14 mouse cellular contexts compared by ENCODE assay signal in genomic region chr19:42006568-42006967, GRCm38 (mm10). TPM values are rescaled to one million over a fixed set of nuclear protein-coding genes. Genes with fewer than 3 reads are reported as not detected.
"Had no signal": no experiment of that assay in that cellular context is flagged by ENCODE, and none has a peak within 500 bp of the region (broad histone marks: within the 10 kb centered on the region; RNA-seq: fewer than 3 reads in every experiment).

No protein-coding gene starts in this region.

- H3K4me3 ChIP-seq: limb, embryonic 15.5 days; liver, embryonic 12.5 days; midbrain, embryonic 13.5 days; neural tube, embryonic 15.5 days had no signal

- ATAC-seq: liver, embryonic 12.5 days; midbrain, embryonic 13.5 days had no signal

- H3K9me3 ChIP-seq: limb, embryonic 15.5 days; liver, embryonic 12.5 days; midbrain, embryonic 13.5 days; neural tube, embryonic 15.5 days had no signal

- DNase-seq: kidney, adult 2 months; kidney, postnatal 14 days; lung, embryonic 14.5 days; right cerebral cortex, adult 18-20 months; thymus, postnatal 14 days had no signal

- H3K27me3 ChIP-seq: limb, embryonic 15.5 days; liver, embryonic 12.5 days; midbrain, embryonic 13.5 days; neural tube, embryonic 15.5 days had no signal

- H3K36me3 ChIP-seq: limb, embryonic 15.5 days; liver, embryonic 12.5 days; midbrain, embryonic 13.5 days; neural tube, embryonic 15.5 days had no signal

- H3K9ac ChIP-seq: limb, embryonic 15.5 days; liver, embryonic 12.5 days; lung, embryonic 14.5 days; midbrain, embryonic 13.5 days; neural tube, embryonic 15.5 days had no signal

- H3K4me1 ChIP-seq: midbrain, embryonic 13.5 days had no signal

- H3K4me2 ChIP-seq: limb, embryonic 15.5 days; liver, embryonic 12.5 days; lung, embryonic 14.5 days; midbrain, embryonic 13.5 days; neural tube, embryonic 15.5 days had no signal

- H3K27ac ChIP-seq: limb, embryonic 15.5 days; midbrain, embryonic 13.5 days; neural tube, embryonic 15.5 days; stomach, postnatal 0 days had no signal

RNA-seq across cellular contexts. Expression of gene Ankrd2, which starts 29.2 kb away (rescaled TPM):
- total RNA-seq: left cerebral cortex, postnatal 36 days; megakaryocyte progenitor cell, adult 5-6 weeks had no signal

RNA-seq across cellular contexts. Expression of gene 4933411K16Rik, which starts 45.5 kb away (rescaled TPM):
- total RNA-seq: megakaryocyte progenitor cell, adult 5-6 weeks; midbrain, postnatal 0 days had no signal
- polyA plus RNA-seq: limb, embryonic 15.5 days; lung, embryonic 14.5 days; midbrain, embryonic 13.5 days; midbrain, postnatal 0 days; neural tube, embryonic 11.5 days; neural tube, embryonic 15.5 days; stomach, postnatal 0 days had no signal
